Mouse (Mus musculus): ENCODE results near the gene Lgals3bp.
A peak's percentile ranks its signal among the peaks of the same experiment; 100 is the strongest.
"Not testable (repeated sequence)": the region's sequence is repeated elsewhere in the genome, so short reads cannot be mapped to it uniquely, and the experiment has no call there.

Gene Lgals3bp

DNA sequence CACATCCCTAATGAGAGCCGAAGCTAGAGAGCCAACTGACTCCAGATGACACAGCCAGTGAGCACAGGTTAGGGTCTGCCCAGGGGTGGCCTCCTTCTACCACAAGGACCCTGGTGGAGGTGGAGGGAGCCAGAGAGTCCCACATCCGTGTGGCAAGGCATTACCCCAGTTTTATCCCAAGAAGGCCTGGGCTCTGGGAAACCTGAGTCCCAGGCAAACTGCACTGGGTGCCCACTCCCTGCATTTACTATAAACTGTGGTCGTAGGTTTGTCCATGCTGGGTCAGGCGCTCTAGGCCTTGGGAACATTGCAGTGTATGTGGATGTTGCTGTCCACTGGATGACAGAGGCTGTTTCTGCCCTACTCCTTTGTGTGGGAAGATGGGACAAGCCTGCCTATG, 697 bp downstream of the Lgals3bp start:
- peak in 1 of 2 experiments; percentile 12 for DNase-seq (ENCODE audit: low spot score in 2 of 2)

DNA sequence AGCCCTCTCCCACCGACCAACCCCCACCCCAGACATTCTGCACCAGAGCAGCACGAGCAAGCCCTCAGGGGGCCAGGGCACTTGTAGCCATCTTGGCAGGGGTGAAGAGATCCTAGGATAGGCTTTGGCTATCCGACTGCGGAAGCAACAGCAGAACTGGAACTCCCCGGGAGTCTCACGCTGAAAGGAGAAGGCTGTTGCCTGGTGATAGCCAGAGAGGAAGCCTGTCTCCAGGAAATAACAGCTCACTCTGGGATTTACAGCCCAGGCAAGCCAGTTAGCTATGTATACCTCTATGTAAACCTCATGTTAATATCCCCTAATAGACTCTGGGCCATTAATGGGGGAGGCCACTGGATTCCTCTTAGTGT, 1.3 kb downstream of the Lgals3bp start:
- DNase-seq (ENCODE audit: low spot score in 2 of 2) = peak in 1 of 2 experiments; percentile 37

DNA sequence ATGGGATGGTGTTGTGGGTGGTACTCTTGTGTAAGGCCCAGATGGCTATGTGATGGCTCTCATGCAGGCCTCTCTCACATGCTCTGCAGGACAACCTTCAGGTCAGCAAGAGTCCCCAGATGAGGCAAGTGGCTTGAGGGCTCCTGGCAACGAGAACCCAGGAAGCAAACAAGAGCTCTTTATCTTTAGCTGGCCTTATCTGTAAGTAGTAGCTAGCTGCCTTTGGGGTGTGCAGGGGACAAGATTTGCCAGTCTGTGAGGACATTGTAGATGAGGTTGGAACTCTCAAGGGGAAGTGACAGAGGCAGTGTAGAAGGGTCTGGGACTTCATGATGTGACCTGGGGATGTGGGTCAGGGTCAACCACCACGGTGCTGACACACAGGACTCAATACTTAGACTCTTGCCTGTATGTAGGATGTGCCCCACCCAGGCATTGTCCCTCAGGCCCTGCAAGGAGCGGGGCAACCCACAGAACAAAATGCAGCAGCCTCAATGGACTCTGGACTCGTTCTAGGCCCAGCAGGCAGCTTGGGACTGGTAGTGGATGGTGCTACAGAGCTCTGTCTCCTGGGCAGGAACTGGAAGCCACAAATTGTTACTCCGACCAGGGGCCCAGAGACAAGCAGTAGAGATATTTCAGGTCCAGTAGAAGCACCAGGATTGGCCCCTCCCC, 1.9 kb downstream of the Lgals3bp start:
- DNase-seq (ENCODE audit: low spot score in 2 of 2) = peak in 1 of 2 experiments; percentile 23

DNA sequence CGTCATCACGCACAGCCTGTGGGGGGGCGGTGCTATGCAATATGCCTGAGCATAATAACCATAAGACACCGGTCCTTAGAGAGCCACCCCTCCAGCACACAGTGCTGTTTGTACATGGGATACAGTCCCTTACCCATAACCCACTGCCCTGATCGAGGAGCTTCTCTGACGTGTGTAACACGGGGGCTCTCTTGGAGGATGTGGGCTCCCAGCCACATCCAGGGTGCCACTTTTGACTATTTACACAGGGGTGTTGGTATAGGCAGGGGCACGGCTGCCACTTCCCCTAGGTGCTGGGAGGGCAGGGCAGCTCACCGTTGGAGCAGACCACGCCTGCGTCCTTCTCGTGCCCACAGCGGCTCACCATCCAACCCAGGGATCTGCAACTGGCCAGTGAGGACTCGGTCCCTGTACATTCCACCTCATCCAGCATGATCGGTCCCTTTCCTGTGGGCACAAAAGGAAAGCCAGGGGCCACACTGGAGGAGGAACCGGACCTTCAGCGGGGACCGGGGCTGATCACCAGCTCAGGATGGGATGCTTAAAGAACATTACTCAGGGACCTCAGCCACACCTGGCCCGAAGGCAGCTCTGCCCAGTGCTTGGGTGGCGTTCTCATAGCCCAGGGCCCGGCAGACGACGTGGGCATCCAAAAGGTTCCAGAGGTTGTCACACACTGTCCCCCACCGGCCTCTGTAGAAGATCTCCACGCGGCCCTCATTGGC, 3.9 kb downstream of the Lgals3bp start:
- peak in 1 of 2 experiments; percentile 15 for DNase-seq (ENCODE audit: low spot score in 2 of 2)

DNA sequence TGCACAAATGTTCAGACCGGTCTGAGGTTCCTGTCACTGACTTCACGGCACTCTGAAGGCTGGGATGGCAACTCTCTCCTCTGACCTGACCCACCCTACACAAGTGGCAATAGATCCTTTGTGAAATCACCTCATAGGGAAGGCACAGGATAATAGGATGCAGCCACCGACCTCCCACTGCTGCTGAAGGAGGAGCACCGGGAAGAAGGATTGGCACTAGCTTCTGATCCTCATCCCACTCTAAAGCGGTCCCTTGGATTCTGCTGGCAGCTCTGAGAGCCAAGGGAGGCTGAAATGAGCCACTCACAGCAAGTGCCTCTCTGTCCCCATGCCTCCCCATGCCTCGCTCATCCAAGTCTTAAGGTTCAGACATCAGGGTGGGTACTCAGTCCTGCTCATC, 7.4 kb downstream of the Lgals3bp start:
- no peak for DNase-seq (ENCODE audit: low spot score in 2 of 2)

DNA sequence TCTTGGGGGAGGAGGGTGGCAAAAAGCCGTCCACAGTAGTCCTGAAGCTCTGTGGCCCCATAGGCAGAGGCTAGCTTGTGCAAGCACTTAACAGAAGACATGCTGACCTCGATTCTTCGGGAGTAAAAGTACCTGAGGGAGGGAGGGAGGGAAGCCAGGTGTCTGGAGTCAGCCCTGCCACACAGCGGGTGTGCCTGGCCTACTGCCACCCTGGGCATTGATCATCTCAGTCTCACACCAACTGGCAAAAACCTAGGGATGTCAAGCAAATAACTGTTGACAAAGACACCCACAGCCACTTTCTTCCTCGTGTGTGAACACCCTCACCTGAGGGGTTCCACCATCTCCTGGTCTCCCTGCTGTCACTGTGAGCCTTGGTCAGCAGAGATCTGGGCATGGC, 7.9 kb downstream of the Lgals3bp start:
- DNase-seq (ENCODE audit: low spot score in 2 of 2) = no peak

DNA sequence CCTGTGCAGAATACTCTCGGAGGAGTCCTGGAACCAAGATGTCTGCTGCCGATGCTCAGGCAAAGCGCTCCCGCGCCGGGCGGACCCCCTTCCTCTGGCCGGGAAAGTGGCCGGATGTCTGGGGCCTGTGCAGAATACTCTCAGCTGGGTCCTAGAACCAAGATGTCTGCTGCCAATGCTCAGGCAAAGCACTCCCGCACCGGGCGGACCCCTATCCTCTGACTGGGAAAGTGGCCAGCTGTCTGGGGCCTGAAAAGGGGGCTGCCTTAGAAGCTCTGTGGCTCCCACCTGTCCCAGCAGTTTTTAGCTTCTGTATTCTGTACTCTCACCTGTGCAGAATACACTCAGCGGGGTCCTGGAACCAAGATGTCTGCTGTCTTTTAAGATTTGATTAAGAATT, 14.1 kb downstream of the Lgals3bp start:
- not testable (repeated sequence) for DNase-seq (ENCODE audit: low spot score in 2 of 2)

DNA sequence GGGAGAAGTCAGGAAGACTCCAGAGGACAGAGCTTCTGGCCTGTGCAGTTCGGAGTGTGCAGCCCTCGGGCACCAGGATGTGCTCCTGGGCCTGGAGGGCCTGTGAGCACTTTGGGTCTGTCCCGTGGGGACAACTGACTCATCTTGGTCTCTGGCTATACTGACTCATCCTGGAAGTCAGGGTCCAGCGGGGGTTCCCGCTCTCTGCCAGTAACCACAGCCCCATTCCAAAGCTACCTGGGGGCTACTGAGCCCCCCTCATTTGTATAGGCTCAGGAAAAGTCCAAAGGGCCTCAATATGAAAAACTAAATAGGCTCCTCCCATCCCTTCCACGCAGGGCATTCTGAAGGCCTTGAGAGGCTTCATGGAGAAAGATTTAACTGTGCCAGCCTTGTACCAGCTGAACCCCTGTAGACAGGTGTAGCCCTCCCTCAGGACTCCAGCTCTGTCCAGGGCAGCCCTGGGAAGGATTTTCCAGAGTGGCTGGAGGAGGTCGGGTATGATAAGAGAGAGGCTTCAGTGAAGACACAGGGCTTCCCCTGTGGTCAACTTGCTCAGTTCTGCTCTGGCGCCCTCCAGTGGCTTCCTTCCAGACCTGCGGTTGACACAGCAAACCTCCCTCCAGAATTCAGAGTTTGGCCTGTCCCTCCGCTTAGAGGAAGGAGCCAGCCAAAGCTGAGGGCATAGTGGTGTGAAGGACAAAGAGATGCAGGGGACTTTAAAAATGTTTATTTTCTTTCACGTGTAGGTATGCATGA, 22.5 kb downstream of the Lgals3bp start:
- peak; percentile 62 to 88 for DNase-seq (ENCODE audit: low spot score in 2 of 2)

DNA sequence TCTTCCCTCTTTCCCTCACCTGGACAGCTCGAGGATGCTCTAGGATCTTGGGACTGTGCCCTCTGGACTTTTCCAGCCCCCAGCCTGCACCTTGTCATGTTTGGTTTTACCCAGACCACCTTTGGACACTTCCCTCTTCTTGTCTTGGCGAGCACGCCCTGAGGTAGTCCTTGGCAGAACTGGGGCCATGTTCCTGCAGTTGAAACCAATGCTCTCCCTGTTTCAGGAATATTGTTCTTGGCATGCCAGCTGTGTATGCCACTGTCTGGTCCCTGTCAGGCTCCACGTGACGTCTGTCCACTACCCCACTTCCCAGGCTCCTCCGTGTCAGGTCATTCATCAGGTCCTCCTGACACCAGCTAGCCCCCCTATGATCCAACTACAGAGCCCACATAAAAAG, 23.2 kb downstream of the Lgals3bp start:
- DNase-seq (ENCODE audit: low spot score in 2 of 2) = no peak

DNA sequence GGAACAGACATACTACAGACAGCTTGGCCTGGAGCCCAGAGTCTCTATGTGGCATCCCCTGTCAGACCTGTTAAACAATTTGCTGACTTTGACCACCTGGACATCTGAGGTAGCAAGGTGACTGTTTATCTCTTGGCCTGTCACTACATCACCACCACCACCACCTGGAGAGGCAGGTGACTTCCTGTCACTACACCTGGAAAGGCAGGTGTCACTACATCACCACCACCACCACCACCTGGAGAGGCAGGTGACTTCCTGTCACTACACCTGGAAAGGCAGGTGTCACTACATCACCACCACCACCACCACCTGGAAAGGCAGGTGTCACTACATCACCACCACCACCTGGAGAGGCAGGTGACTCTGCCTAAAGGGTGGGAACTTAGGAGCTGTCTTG, 25.6 kb downstream of the Lgals3bp start:
- DNase-seq (ENCODE audit: low spot score in 2 of 2) = not testable (repeated sequence)

DNA sequence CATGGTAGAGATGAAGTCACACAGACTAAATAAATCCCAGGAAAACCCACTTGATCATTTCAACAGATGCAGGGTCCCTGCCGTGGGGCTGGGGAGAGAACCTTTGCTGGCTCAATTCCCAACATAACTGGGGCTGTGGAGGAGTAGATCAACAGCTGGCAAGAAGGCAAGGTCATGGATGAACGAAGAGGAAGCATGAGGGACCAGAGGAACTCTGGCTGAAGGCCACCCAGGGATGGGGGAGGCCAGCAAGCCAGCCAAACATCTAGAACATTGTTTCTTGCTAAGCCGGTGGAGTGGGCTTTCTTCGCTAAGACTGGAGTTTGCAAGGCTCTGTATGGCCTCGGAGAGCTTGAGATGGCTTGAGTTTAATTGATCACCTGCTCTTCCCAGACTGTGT, 26.0 kb downstream of the Lgals3bp start:
- DNase-seq (ENCODE audit: low spot score in 2 of 2) = no peak

DNA sequence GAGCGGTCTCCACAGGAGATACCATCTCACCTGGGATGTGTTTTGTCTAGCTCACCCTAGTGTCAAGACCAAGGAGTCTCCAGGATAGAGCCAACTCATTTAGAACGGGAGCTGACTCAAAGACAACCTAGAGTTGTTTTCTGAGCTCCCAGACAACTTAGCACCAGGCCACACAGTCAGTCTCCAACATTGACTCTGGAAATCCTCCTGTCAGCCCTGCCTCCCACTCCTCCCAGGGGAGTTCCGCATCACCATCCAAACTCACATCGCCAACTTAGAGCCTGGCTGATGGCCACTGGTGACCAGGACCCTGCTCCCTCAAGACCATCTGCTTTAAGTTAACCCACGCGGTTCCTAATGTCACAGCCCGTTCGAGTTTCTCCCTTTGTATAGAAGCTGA, 26.4 kb downstream of the Lgals3bp start:
- no peak for DNase-seq (ENCODE audit: low spot score in 2 of 2)

DNA sequence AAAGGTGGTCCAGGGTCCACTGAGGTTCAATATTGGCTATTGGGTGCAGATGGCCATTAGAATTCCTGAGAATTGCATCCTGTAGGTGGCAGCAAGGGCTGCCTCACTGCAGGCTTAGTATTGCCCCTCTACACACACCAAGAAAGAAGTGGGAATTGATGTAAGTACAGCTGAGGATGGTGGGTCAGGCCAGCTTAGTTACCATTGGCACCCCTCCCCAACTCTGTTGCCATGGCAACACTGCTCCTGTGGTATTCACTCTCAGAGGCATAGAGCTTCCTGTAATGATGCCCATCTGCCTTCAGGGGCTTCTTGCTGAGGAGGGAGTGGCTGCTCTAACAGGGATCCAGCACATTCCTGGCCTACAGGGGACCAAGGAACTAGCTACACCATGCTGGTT, 26.9 kb downstream of the Lgals3bp start:
- DNase-seq (ENCODE audit: low spot score in 2 of 2) = no peak

DNA sequence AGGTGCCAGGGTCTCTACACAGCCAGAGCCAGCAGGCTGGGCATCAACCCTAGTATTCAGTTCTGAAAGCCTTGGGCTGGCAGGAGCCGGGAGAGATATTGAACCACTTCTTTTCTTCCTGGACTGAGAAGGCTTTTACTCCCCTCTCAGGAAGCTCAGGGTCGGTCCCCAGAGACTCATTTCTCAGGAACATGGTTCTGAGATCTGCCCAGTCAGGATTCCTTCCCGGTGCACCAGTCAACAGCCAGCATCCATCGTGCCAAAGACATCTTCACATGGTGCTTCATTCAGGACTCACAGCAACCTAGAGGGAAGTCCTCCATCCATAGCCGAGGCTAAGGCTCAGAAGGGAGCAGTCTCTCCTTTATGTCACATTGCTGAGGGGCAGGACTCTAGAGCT, 27.4 kb downstream of the Lgals3bp start:
- no peak for DNase-seq (ENCODE audit: low spot score in 2 of 2)

DNA sequence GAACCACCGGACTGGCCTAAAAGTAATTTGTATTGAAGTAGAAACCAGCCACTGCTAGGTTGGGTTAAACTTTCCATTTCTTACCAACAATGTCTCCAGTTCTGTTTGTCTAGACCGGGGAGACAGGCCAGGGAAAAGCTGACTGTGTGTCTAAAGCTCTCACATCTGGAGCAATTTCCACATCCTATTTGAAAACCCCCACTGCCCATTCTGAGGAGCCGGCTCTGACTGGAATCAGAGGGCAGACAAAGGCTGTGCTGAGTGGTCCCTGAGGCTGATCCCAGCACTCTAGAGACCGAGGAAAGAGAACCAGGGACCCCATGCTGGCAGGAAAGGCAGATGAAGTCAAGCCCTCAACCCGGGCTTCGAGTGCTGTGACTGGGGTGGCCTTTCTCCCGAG, 29.3 kb downstream of the Lgals3bp start:
- no peak for DNase-seq (ENCODE audit: low spot score in 2 of 2)

DNA sequence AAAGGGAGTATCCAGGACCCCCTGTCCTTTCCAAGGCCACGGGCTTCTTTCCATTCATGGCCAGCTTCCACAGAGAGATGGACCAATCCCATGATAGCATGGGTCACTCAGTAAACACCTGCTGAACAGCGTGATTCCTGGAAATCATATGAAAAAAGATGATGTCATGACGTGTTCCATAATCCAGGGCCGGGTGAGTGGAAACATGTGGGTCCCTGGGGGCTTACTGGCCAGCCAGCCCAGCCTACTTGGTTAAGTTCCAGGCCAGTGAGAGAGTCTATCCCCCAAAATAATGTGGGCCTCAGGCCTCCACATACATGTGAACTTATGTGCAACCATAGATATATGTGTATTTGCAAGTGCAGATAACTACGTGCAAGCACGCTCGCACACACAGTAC, 30.0 kb downstream of the Lgals3bp start:
- no peak for DNase-seq (ENCODE audit: low spot score in 2 of 2)

DNA sequence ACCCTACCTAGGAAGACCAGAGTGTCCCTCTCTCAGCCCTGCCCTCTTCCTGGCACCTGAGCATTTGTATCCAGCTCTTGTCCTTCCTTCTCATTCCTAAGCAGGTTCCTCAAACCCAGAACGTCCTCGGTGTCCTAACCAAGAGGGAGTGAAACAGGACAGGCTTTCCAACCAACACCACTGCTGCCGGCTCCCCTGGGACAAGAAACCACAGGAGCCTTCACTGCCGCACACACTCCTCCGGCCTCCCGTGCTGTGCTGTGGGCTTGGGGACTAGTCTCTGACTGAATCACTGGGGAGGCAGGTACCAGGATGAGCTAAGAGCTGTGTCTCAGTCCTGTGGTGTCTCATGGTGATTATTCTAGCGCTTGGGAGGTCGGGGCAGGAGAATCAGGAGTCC, 32.2 kb downstream of the Lgals3bp start:
- no peak for DNase-seq (ENCODE audit: low spot score in 2 of 2)

DNA sequence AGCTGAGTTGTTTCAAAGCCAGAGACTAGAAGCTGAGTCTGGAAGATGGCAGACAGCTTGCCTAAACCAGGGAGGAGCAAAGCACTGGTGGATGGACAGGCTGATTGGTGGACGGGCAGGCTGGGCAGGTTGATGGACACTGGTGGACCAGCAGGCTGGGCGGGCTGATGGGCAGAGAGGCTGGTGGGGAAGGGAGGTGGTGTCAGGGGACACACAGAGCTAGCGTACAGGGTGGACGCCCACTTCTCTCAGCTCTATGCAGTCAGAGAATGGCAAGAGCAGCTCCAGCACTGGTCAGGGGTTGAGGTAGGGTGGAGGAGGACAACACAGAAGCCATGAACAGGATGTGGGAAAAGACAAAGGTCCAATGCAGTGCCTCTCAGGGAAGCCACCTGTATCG, 32.6 kb downstream of the Lgals3bp start:
- no peak for DNase-seq (ENCODE audit: low spot score in 2 of 2)

DNA sequence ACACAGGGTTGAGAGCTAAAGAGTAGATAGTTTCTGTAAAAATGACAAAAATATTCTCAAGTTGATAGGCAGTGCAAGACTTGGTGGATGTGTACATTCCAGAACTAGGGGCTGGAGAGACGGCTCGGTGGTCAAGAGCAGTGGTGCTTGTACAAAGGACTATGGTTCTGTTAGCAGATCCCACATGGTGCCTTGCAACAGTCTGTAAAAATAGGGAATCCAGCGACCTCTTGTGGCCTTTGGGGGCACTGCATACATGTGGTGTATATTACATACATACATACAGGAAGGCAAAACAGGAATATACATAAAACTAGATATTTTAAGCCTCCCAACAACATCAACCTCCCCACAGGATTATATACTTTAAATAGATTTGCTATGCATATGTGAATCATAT, 33.6 kb downstream of the Lgals3bp start:
- peak in 1 of 2 experiments; percentile 50 for DNase-seq (ENCODE audit: low spot score in 2 of 2)

DNA sequence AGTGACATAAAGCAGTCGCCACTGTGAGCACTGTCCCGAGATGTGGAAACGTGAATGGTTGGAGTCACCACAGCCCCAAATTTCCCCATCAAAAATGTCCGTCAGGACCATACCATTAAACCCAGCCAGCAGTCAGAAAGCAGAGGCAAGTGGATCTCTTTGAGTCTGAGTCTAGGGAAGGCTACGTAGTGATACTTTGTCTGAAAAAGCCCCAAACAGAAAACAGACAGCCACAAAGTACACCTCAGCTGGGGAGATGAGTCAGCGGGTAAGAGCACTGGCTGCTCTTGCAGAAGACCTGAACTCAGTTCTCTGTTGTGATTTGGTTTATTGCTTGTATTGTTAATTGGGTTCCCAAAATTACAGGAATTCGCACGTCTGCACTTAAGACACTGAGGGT, 35.3 kb downstream of the Lgals3bp start:
- DNase-seq (ENCODE audit: low spot score in 2 of 2) = no peak

DNA sequence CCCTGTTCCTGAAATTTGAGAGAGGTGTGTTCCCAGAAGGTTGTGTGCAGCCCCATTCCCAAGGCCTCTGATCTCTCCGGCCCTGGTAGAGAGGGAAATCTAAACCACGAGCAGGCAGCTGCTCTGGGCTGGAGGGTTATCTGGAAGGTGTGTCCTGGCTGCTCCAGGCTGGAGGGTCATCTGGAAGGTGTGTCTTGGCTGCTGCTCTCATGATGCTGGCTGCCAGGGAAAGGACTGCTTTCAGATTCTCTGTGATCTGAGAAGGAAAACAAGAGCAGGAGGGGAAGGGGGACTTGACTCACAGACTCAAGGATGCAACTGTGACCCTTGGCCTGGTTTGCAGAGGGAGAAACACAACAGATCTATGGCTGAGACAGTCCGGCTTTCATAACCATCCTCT, 35.8 kb downstream of the Lgals3bp start:
- DNase-seq (ENCODE audit: low spot score in 2 of 2) = no peak

DNA sequence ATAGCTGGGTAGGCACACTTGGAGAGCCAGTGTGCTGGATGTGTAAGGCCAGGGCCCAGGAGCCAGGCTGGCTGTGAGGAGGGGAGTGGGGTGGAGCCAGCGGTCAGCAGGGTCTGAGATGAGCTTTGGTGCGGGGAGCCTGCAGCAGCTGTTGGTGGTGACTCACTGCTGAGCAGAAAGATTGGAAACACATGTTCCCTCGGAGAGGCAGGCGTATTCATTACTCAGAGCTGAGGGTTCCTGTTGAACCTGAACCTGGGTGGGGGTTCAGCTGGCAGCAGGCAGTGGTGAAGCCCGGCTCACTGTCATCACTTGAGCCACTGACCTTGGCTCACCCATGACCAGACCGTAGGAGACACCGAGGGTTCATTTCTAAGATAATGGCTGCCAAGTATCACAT, 36.7 kb downstream of the Lgals3bp start:
- no peak for DNase-seq (ENCODE audit: low spot score in 2 of 2)

DNA sequence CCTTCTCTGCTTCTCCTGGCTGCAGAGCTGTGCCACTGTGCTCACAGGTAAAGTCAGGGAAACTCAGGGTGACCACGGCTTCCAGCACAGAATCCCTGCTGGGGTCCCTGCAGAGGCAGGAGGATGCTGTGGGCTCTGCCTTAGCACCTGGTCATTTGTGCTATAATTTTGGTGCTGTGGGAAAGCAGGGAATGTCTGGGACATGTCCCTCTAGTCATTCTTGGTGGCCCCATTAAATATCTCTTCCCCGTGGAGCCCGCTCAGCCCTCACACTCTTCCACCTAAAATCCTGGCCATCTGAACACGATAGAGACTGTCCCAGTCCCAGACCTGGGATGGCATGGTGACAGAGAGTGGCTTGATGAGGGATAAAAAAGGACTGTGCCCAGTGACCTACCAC, 37.9 kb downstream of the Lgals3bp start:
- DNase-seq (ENCODE audit: low spot score in 2 of 2) = no peak
